Mouse (Mus musculus): ENCODE measurements around the gene Rptor. TPM values are rescaled to one million over a fixed set of nuclear protein-coding genes. Genes with fewer than 3 reads are reported as not detected.
A peak's percentile ranks its signal among the peaks of the same experiment; 100 is the strongest.

Rptor gene
- polyA plus RNA-seq, 1 experiment from 2014 or later: 12.2 TPM

GRCm38 (mm10) chr11:119913935-119914314 is 311.2 kb downstream of the Rptor start:
- WGBS: under 1% methylated on average over 26 of the region's 26 CpGs

GRCm38 (mm10) chr11:119914381-119914780 is 311.7 kb downstream of the Rptor start:
- Histone ChIP-seq H3K4me3 (replicated peaks) (peak overlapping the region; percentile 66), H3K27me3 (no peaks in the 10 kb centered on the region), H3K4me2 (replicated peaks) (peak overlapping the region; percentile 83), H3K36me3 (peaks cover 38% of the 10 kb centered on the region), H3K27ac (replicated peaks) (peak overlapping the region; percentile 67; the same call in 1 of the 2 replicates), H3K9me3 (replicated peaks) (no peaks in the 10 kb centered on the region), H3K9ac (peak overlapping the region; percentile 85), H3K4me1 (peaks cover 40% of the 10 kb centered on the region)
- no peak for ATAC-seq (ENCODE audit: insufficient number of reproducible peaks, low FRiP score, low TSS enrichment, low read depth)
- WGBS: 14% methylated on average over 4 of the region's 4 CpGs

More at GRCm38 (mm10) chr11:119913935-119914314, 311.2 kb downstream of the Rptor start:
- Histone ChIP-seq H3K9me3 (replicated peaks) (no peaks in the 10 kb centered on the region), H3K4me3 (replicated peaks) (peak overlapping the region; percentile 66), H3K9ac (peak overlapping the region; percentile 85), H3K36me3 (peaks cover 34% of the 10 kb centered on the region), H3K4me1 (peaks cover 40% of the 10 kb centered on the region), H3K4me2 (replicated peaks) (peak overlapping the region; percentile 83), H3K27me3 (0 out of 2 replicates have a peak, but pooled peaks cover under 1% of the 10 kb centered on the region), H3K27ac (replicated peaks) (peak overlapping the region; percentile 67)
- ATAC-seq (ENCODE audit: insufficient number of reproducible peaks, low FRiP score, low TSS enrichment, low read depth): 0 out of 2 replicates have a peak, but pooled peaks have one; percentile 11

GRCm38 (mm10) chr11:119915666-119916065 is 313.0 kb downstream of the Rptor start:
- Histone ChIP-seq H3K36me3 (peaks cover 49% of the 10 kb centered on the region), H3K4me1 (peaks cover 35% of the 10 kb centered on the region), H3K27me3 (no peaks in the 10 kb centered on the region), H3K9me3 (replicated peaks) (no peaks in the 10 kb centered on the region), H3K9ac (no peak overlapping the region), H3K27ac (replicated peaks) (peak overlapping the region; percentile 31; the same call in 1 of the 2 replicates), H3K4me3 (replicated peaks) (no peak overlapping the region), H3K4me2 (replicated peaks) (no peak overlapping the region; the same call in 1 of the 2 replicates)
- 78% methylated on average over 9 of the region's 9 CpGs for WGBS
- ATAC-seq (ENCODE audit: insufficient number of reproducible peaks, low FRiP score, low TSS enrichment, low read depth): no peak

- 83% methylated on average over 15 of the region's 15 CpGs for WGBS
- H3K4me2 ChIP-seq (replicated peaks): no peak overlapping the region
- no peak overlapping the region for H3K9ac ChIP-seq
- ATAC-seq (ENCODE audit: insufficient number of reproducible peaks, low FRiP score, low TSS enrichment, low read depth): no peak
- no peaks in the 10 kb centered on the region for H3K9me3 ChIP-seq (replicated peaks)
- H3K4me1 ChIP-seq: peaks cover 35% of the 10 kb centered on the region
- H3K36me3 ChIP-seq: peaks cover 49% of the 10 kb centered on the region
- H3K27me3 ChIP-seq: no peaks in the 10 kb centered on the region
- no peak overlapping the region for H3K4me3 ChIP-seq (replicated peaks)
- peak overlapping the region; percentile 31; the same call in 1 of the 2 replicates for H3K27ac ChIP-seq (replicated peaks)
These were observed 313.5 kb downstream of the Rptor start for GRCm38 (mm10) chr11:119916102-119916790.

GRCm38 (mm10) chr11:119916834-119917469 is 314.2 kb downstream of the Rptor start:
- peaks cover 49% of the 10 kb centered on the region for H3K36me3 ChIP-seq
- H3K27ac ChIP-seq (replicated peaks): no peak overlapping the region
- H3K9ac ChIP-seq: no peak overlapping the region

GRCm38 (mm10) chr11:119918521-119918920 is 315.8 kb downstream of the Rptor start:
- 87% methylated on average over 7 of the region's 7 CpGs for WGBS

More at GRCm38 (mm10) chr11:119916834-119917469, 314.2 kb downstream of the Rptor start:
- 91% methylated on average over 21 of the region's 21 CpGs for WGBS
- Histone ChIP-seq H3K27me3 (no peaks in the 10 kb centered on the region), H3K9me3 (replicated peaks) (no peaks in the 10 kb centered on the region), H3K4me3 (replicated peaks) (no peak overlapping the region), H3K4me1 (peaks cover 35% of the 10 kb centered on the region), H3K4me2 (replicated peaks) (no peak overlapping the region)
- ATAC-seq (ENCODE audit: insufficient number of reproducible peaks, low FRiP score, low TSS enrichment, low read depth): no peak

GRCm38 (mm10) chr11:119919432-119919831 is 316.7 kb downstream of the Rptor start:
- no peak overlapping the region for H3K4me2 ChIP-seq (replicated peaks)
- H3K9me3 ChIP-seq (replicated peaks): no peaks in the 10 kb centered on the region
- peaks cover 49% of the 10 kb centered on the region for H3K36me3 ChIP-seq
- WGBS: 90% methylated on average over 4 of the region's 4 CpGs
- ATAC-seq (ENCODE audit: insufficient number of reproducible peaks, low FRiP score, low TSS enrichment, low read depth): no peak
- no peaks in the 10 kb centered on the region for H3K27me3 ChIP-seq
- no peak overlapping the region for H3K4me3 ChIP-seq (replicated peaks)
- no peak overlapping the region for H3K27ac ChIP-seq (replicated peaks)
- H3K4me1 ChIP-seq: peaks cover 21% of the 10 kb centered on the region
- no peak overlapping the region for H3K9ac ChIP-seq

More at GRCm38 (mm10) chr11:119918521-119918920, 315.8 kb downstream of the Rptor start:
- Histone ChIP-seq H3K4me2 (replicated peaks) (no peak overlapping the region), H3K4me3 (replicated peaks) (no peak overlapping the region), H3K4me1 (peaks cover 25% of the 10 kb centered on the region), H3K36me3 (peaks cover 49% of the 10 kb centered on the region), H3K27ac (replicated peaks) (no peak overlapping the region), H3K27me3 (no peaks in the 10 kb centered on the region), H3K9me3 (replicated peaks) (no peaks in the 10 kb centered on the region), H3K9ac (no peak overlapping the region)
- ATAC-seq (ENCODE audit: insufficient number of reproducible peaks, low FRiP score, low TSS enrichment, low read depth): no peak

GRCm38 (mm10) chr11:119919897-119920296 is 317.2 kb downstream of the Rptor start:
- H3K4me1 ChIP-seq: peaks cover 17% of the 10 kb centered on the region
- no peak for ATAC-seq (ENCODE audit: insufficient number of reproducible peaks, low FRiP score, low TSS enrichment, low read depth)
- 58% methylated on average over 8 of the region's 8 CpGs for WGBS
- peaks cover 49% of the 10 kb centered on the region for H3K36me3 ChIP-seq
- H3K4me3 ChIP-seq (replicated peaks): no peak overlapping the region
- H3K4me2 ChIP-seq (replicated peaks): no peak overlapping the region
- H3K9ac ChIP-seq: no peak overlapping the region
- no peaks in the 10 kb centered on the region for H3K9me3 ChIP-seq (replicated peaks)
- H3K27ac ChIP-seq (replicated peaks): no peak overlapping the region
- H3K27me3 ChIP-seq: no peaks in the 10 kb centered on the region

- WGBS: 93% methylated on average over 5 of the region's 5 CpGs
- Histone ChIP-seq H3K36me3 (peaks cover 48% of the 10 kb centered on the region), H3K27me3 (no peaks in the 10 kb centered on the region), H3K4me1 (peaks cover 9% of the 10 kb centered on the region), H3K9ac (no peak overlapping the region), H3K4me2 (replicated peaks) (no peak overlapping the region), H3K27ac (replicated peaks) (no peak overlapping the region), H3K4me3 (replicated peaks) (no peak overlapping the region), H3K9me3 (replicated peaks) (no peaks in the 10 kb centered on the region)
- no peak for ATAC-seq (ENCODE audit: insufficient number of reproducible peaks, low FRiP score, low TSS enrichment, low read depth)
These were observed 318.0 kb downstream of the Rptor start for GRCm38 (mm10) chr11:119920668-119921067.

GRCm38 (mm10) chr11:119925176-119925575 is 322.5 kb downstream of the Rptor start:
- no peak for ATAC-seq (ENCODE audit: insufficient number of reproducible peaks, low FRiP score, low TSS enrichment, low read depth)
- peaks cover 5% of the 10 kb centered on the region; the same call in 1 of the 2 replicates for H3K36me3 ChIP-seq
- H3K9me3 ChIP-seq (replicated peaks): no peaks in the 10 kb centered on the region
- 63% methylated on average over 5 of the region's 5 CpGs for WGBS
- H3K4me2 ChIP-seq (replicated peaks): no peak overlapping the region
- peaks cover 5% of the 10 kb centered on the region; the same call in 1 of the 2 replicates for H3K4me1 ChIP-seq
- 0 out of 2 replicates have a peak overlapping the region, but pooled peaks have one; percentile 1 for H3K27ac ChIP-seq (replicated peaks)
- no peaks in the 10 kb centered on the region for H3K27me3 ChIP-seq
- H3K4me3 ChIP-seq (replicated peaks): no peak overlapping the region
- no peak overlapping the region for H3K9ac ChIP-seq

GRCm38 (mm10) chr11:119926762-119927161 is 324.1 kb downstream of the Rptor start:
- no peak for ATAC-seq (ENCODE audit: insufficient number of reproducible peaks, low FRiP score, low TSS enrichment, low read depth)
- Histone ChIP-seq H3K9ac (no peak overlapping the region), H3K36me3 (no peaks in the 10 kb centered on the region), H3K4me1 (peaks cover 9% of the 10 kb centered on the region), H3K27me3 (no peaks in the 10 kb centered on the region), H3K4me3 (replicated peaks) (no peak overlapping the region), H3K4me2 (replicated peaks) (no peak overlapping the region), H3K9me3 (replicated peaks) (no peaks in the 10 kb centered on the region), H3K27ac (replicated peaks) (no peak overlapping the region)
- 68% methylated on average over 5 of the region's 5 CpGs for WGBS

Data from embryonic facial prominence, embryonic 15.5 days (tissue).